Mouse (Mus musculus): Measurements from ENCODE around the gene Clstn2. TPM values are rescaled to one million over a fixed set of nuclear protein-coding genes. Genes with fewer than 3 reads are reported as not detected.

The Clstn2 gene
- total and polyA plus RNA-seq, 3 experiments, result not detected

- H3K9ac ChIP-seq (ENCODE audit: insufficient read depth, low read depth), result no peak overlapping the region
- H3K27me3 ChIP-seq (replicated peaks), result no peaks in the 10 kb centered on the region
- in situ Hi-C loops (cut with MboI; ENCODE audit: low pct_ligation_motif_present, low pct_unique_long_range_greater_than_20kb, low sequenced_read_pairs) (no loop called here), dilution Hi-C loops (cut with MboI; ENCODE audit: extremely low pct_ligation_motif_present, extremely low pct_unique_long_range_greater_than_20kb, low sequenced_read_pairs) (no loop called here)
- H3K36me3 ChIP-seq (replicated peaks in 1 of 2; ENCODE audit: control insufficient read depth in 1 of 2, insufficient read depth in 1 of 2, low read length in 1 of 2), result no peaks in the 10 kb centered on the region
- H3K9me3 ChIP-seq (replicated peaks; ENCODE audit: low read length), result peaks cover 78% of the 10 kb centered on the region
- H3K4me3 ChIP-seq (replicated peaks in 1 of 3; ENCODE audit: low read depth in 2 of 3, low read length in 2 of 3, poor library complexity in 1 of 3), result no peak overlapping the region
- DNase-seq (ENCODE audit: extremely low read depth), result no peak
- H3K27ac ChIP-seq (ENCODE audit: insufficient read depth, low read depth), result no peak overlapping the region
- H3K4me1 ChIP-seq (ENCODE audit: control insufficient read depth in 1 of 2, insufficient read depth in 2 of 2), result no peaks in the 10 kb centered on the region
- TF ChIP-seq ZNF384 (IDR thresholded peaks at IDR 0.05; ENCODE audit: low read depth, low read length) (no peak), HCFC1 (IDR thresholded peaks at IDR 0.05; ENCODE audit: low read depth, low read length) (no peak), BHLHE40 (IDR thresholded peaks at IDR 0.05; ENCODE audit: low read depth, low read length) (no peak), MXI1 (IDR thresholded peaks at IDR 0.05; ENCODE audit: low read depth, low read length) (no peak), EP300 (IDR thresholded peaks at IDR 0.05; ENCODE audit: low read length) (no peak), TCF12 (IDR thresholded peaks at IDR 0.05; ENCODE audit: low read depth, low read length) (no peak), NELFE (IDR thresholded peaks at IDR 0.05; ENCODE audit: low read depth, low read length) (no peak), CHD2 (IDR thresholded peaks at IDR 0.05; ENCODE audit: low read length) (no peak), NRF1 (IDR thresholded peaks at IDR 0.05; ENCODE audit: low read depth, low read length) (no peak), KAT2A (IDR thresholded peaks at IDR 0.05; ENCODE audit: insufficient replicate concordance, low read length) (no peak), TBP (conservative IDR thresholded peaks at IDR 0.05; ENCODE audit: low read depth, low read length) (no peak), UBTF (IDR thresholded peaks at IDR 0.05; ENCODE audit: low read depth, low read length) (no peak), CHD1 (IDR thresholded peaks at IDR 0.05; ENCODE audit: low read depth, low read length) (no peak), MYC (IDR thresholded peaks at IDR 0.05; ENCODE audit: low read depth, low read length) (no peak), ZC3H11A (IDR thresholded peaks at IDR 0.05; ENCODE audit: low read depth, low read length) (no peak), PAX5 (IDR thresholded peaks at IDR 0.05; ENCODE audit: low read length) (no peak), MAX (IDR thresholded peaks at IDR 0.05; ENCODE audit: low read length) (no peak), USF2 (conservative IDR thresholded peaks at IDR 0.05; ENCODE audit: low read depth, low read length) (no peak), RCOR1 (conservative IDR thresholded peaks at IDR 0.05; ENCODE audit: low read depth, low read length) (no peak)
- no peak overlapping the region for H3K4me2 ChIP-seq (ENCODE audit: insufficient read depth, low read depth, poor library complexity, severe bottlenecking)
- no peaks in the 10 kb centered on the region for H3K79me2 ChIP-seq (replicated peaks; ENCODE audit: control insufficient read depth, extremely low read depth, insufficient read depth, poor library complexity, severe bottlenecking)
These were observed 330.0 kb downstream of the Clstn2 start for GRCm38 (mm10) chr9:97702989-97703388.

- H3K9me3 ChIP-seq (replicated peaks; ENCODE audit: low read length), result peaks cover 79% of the 10 kb centered on the region
- in situ Hi-C loops (cut with MboI; ENCODE audit: low pct_ligation_motif_present, low pct_unique_long_range_greater_than_20kb, low sequenced_read_pairs), result no loop called here
- no peak overlapping the region for H3K9ac ChIP-seq (ENCODE audit: insufficient read depth, low read depth)
- dilution Hi-C loops (cut with MboI; ENCODE audit: extremely low pct_ligation_motif_present, extremely low pct_unique_long_range_greater_than_20kb, low sequenced_read_pairs), result no loop called here
- no peak overlapping the region for H3K27ac ChIP-seq (ENCODE audit: insufficient read depth, low read depth)
- TF ChIP-seq RAD21 (IDR thresholded peaks at IDR 0.05; ENCODE audit: low read depth, low read length) (no peak), KAT2A (IDR thresholded peaks at IDR 0.05; ENCODE audit: insufficient replicate concordance, low read length) (no peak), E2F4 (IDR thresholded peaks at IDR 0.05; ENCODE audit: insufficient replicate concordance, low read depth, low read length) (no peak), TCF12 (IDR thresholded peaks at IDR 0.05; ENCODE audit: low read depth, low read length) (no peak), MEF2A (IDR thresholded peaks at IDR 0.05; ENCODE audit: borderline replicate concordance, low read depth, low read length) (no peak), JUND (conservative IDR thresholded peaks at IDR 0.05; ENCODE audit: low read depth, low read length) (no peak), JUN (IDR thresholded peaks at IDR 0.05; ENCODE audit: insufficient read depth, low read depth, low read length) (no peak), TBP (conservative IDR thresholded peaks at IDR 0.05; ENCODE audit: low read depth, low read length) (no peak), MAFK (IDR thresholded peaks at IDR 0.05; ENCODE audit: insufficient replicate concordance, low read length) (no peak), POLR2A (IDR thresholded peaks at IDR 0.05; ENCODE audit: low read depth, low read length) (no peak), NELFE (IDR thresholded peaks at IDR 0.05; ENCODE audit: low read depth, low read length) (no peak), ZKSCAN1 (IDR thresholded peaks at IDR 0.05; ENCODE audit: borderline replicate concordance, low read depth, low read length) (no peak), CHD1 (IDR thresholded peaks at IDR 0.05; ENCODE audit: low read depth, low read length) (no peak), PAX5 (IDR thresholded peaks at IDR 0.05; ENCODE audit: low read length) (no peak), HCFC1 (IDR thresholded peaks at IDR 0.05; ENCODE audit: low read depth, low read length) (no peak), ZNF384 (IDR thresholded peaks at IDR 0.05; ENCODE audit: low read depth, low read length) (no peak), NRF1 (IDR thresholded peaks at IDR 0.05; ENCODE audit: low read depth, low read length) (no peak), ZMIZ1 (IDR thresholded peaks at IDR 0.05; ENCODE audit: low read depth, low read length) (no peak), RCOR1 (conservative IDR thresholded peaks at IDR 0.05; ENCODE audit: low read depth, low read length) (no peak), SMC3 (IDR thresholded peaks at IDR 0.05; ENCODE audit: low read depth, low read length) (no peak)
- H3K27me3 ChIP-seq (replicated peaks), result no peaks in the 10 kb centered on the region
- H3K4me1 ChIP-seq (ENCODE audit: control insufficient read depth in 1 of 2, insufficient read depth in 2 of 2), result no peaks in the 10 kb centered on the region
- H3K4me2 ChIP-seq (ENCODE audit: insufficient read depth, low read depth, poor library complexity, severe bottlenecking), result no peak overlapping the region
- no peaks in the 10 kb centered on the region for H3K79me2 ChIP-seq (replicated peaks; ENCODE audit: control insufficient read depth, extremely low read depth, insufficient read depth, poor library complexity, severe bottlenecking)
- no peak overlapping the region for H3K4me3 ChIP-seq (replicated peaks in 1 of 3; ENCODE audit: low read depth in 2 of 3, low read length in 2 of 3, poor library complexity in 1 of 3)
- DNase-seq (ENCODE audit: extremely low read depth), result no peak
- no peaks in the 10 kb centered on the region for H3K36me3 ChIP-seq (replicated peaks in 1 of 2; ENCODE audit: control insufficient read depth in 1 of 2, insufficient read depth in 1 of 2, low read length in 1 of 2)
These were observed 333.0 kb downstream of the Clstn2 start for GRCm38 (mm10) chr9:97699983-97700382.

Data from CH12.LX (cell line).